Mouse (Mus musculus) subcutaneous adipose tissue, adult 2 months (tissue): ENCODE data around the gene Golt1a. TPM values are rescaled to one million over a fixed set of nuclear protein-coding genes. Genes with fewer than 3 reads are reported as not detected.

Experiments used
- polyA plus RNA-seq: library from polyadenylated mRNA; depleted of rRNA; stranded (reverse); fragments of >200 nt; gene quantifications from 2 replicates; pipeline ENCODE4 v1.2.3, GENCODE M21; 2012; ENCODE audit warnings: low replicate concordance; rRNA removed

Golt1a gene
- 2.1 TPM in 1 of 2 replicates, not detected in the other for polyA plus RNA-seq

DNA sequence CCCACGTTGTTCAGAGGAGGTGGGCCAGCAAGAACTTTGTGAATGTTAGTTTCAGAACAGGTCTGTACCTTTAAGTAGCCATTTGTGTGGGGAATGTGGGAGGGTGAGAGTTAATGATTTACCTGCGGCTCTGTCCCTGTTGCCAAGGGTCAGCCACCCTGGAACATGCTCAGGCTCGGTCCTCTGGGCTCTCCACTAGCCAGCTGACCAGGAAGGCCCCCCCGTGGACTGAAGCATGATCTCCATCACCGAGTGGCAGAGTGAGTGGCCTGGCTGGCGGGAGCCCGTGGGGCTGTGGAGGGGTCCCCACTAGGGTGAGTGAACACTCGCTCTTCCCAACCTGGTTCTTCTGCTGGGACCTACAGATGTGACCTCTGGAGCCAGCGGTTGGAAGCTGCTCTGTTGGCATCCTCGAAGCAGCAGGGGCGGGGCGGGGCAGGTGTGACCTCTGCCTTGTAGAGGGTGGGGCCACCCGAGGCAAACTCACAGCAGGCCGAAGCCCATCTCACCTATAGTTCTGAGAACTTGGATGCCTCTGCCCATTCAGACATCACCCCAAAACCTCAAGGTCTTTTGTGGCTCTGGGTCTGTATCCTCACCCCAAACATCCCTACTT is at the start of gene Golt1a:
Golt1a (plus strand) TSS at position 149 of the 616 bp plus-strand sequence.

GRCm38 (mm10) chr1:133321267-133321925 is 11.8 kb downstream of the Golt1a start, which contains the start of gene Kiss1:
Kiss1 (plus strand) TSS chr1:133321875.

DNA sequence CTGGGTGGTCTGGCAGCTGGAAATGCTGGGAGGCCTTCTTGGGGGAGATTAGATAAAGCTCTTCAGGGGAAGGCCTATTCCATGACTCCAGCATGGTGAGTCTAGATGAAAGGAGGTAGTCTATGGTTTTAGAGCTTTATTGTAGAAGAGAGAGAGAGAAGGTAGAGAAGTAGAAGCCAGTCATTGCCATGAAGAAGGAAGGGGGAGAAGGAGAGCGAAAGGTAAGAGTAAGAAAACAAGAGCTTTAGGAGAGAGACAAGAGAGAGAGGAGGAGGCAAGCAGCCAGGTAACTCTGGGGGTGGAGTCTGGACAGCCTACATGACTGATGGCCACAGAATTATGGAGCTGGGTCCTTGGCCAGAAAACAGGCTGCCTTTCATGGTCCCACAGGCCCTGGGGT is 40.6 kb downstream of the Golt1a start, which contains the start of gene Ren1:
Ren1 (plus strand) TSS at position 301 of the 400 bp plus-strand sequence.

GRCm38 (mm10) chr1:133363276-133364021 is 53.8 kb downstream of the Golt1a start, which contains the start of gene Etnk2:
Etnk2 (plus strand) TSS chr1:133363572.

Other genes starting within 250 kb of the Golt1a start
- 18.7 and 31.0 TPM in 2 replicates for gene Ppp1r15b, start 178.7 kb upstream of the Golt1a start, polyA plus RNA-seq
- 18.7 and 27.9 TPM in 2 replicates for gene Plekha6, start 145.6 kb upstream of the Golt1a start, polyA plus RNA-seq
- not detected in 2 replicates for gene Kiss1, start 12.1 kb downstream of the Golt1a start, polyA plus RNA-seq
- 0.72 and 1.8 TPM in 2 replicates for gene Ren1, start 40.7 kb downstream of the Golt1a start, polyA plus RNA-seq
- gene Etnk2, start 53.8 kb downstream of the Golt1a start, polyA plus RNA-seq = 0.86 and 1.8 TPM in 2 replicates
- gene Sox13, start 114.6 kb downstream of the Golt1a start, polyA plus RNA-seq = 33.1 and 67.5 TPM in 2 replicates